10 mouse cellular contexts compared by ENCODE assay signal in the genomic region with DNA sequence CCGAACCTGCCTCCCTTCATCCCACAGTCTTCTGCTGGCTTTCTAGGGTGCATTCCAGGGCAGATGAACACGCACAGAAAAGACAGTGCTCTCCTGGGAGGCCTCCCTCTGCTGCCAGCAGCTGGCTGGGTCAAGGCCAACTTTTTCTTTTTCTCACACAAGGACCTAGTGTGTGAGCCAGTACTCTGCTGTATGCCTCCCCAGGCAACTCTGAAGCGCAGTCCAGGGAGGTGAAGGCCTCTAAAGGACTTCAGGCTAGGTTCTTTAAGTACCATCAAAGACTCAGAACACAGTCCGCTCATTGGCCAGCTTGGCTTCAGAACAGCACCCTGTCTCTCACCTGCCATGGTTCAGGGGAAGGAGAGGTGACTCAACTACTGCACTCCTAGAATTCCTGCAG. TPM values are rescaled to one million over a fixed set of nuclear protein-coding genes. Genes with fewer than 3 reads are reported as not detected.
DNase-seq lines count a peak whose midpoint lies in the region; TF ChIP-seq lines count a peak whose summit lies in the region.
"Had no signal": no experiment of that assay in that cellular context is flagged by ENCODE, and none has a peak within 500 bp of the region (broad histone marks: within the 10 kb centered on the region; RNA-seq: fewer than 3 reads in every experiment).

No protein-coding gene starts in this region.

- DNase-seq in left cerebral cortex, adult 18-20 months (ENCODE audit: low spot score in 2 of 2), result peak; percentile 21 to 22
- no peak for DNase-seq in left cerebral cortex, adult 8-10 months (ENCODE audit: low spot score in 2 of 2)
- peak; percentile 73 for DNase-seq in adrenal gland, adult 8-10 months
- DNase-seq in gastrocnemius, adult 2 months, result peak; percentile 79
- peak; percentile 45 to 70 for DNase-seq in layer of hippocampus, postnatal 10 days (ENCODE audit: low spot score in 2 of 2)
- DNase-seq in cerebellum, adult 8-10 months, result no peak
- DNase-seq in thymus, adult 18-20 months, result no peak
- DNase-seq in embryo, embryonic 11 days, result no peak

- H3K4me3 ChIP-seq in gastrocnemius, adult 2 months, result no peak overlapping the region

- H3K27ac ChIP-seq in gastrocnemius, adult 2 months, result peak overlapping the region; percentile 71
- H3K27ac ChIP-seq: liver, embryonic 14.5 days had no signal

- TF ChIP-seq CTCF in gastrocnemius, adult 2 months (IDR thresholded peaks at IDR 0.05), result no peak

- intact Hi-C loops in gastrocnemius, adult 2 months (cut with DNase I), result no loop called here

RNA-seq across cellular contexts. Expression of a gene that starts 15.1 kb away (rescaled TPM):
- total RNA-seq in left cerebral cortex, adult 18-20 months (2021), result 100 to 1,000 TPM; 142 to 144 TPM
- 100 to 1,000 TPM; 148 to 150 (median 149) TPM for total RNA-seq in left cerebral cortex, adult 8-10 months (2022)
- 100 to 1,000 TPM; 137 to 164 (median 150) TPM for total RNA-seq in adrenal gland, adult 8-10 months (2022)
- 100 to 1,000 TPM in 1 of 2 experiments, 10 to 100 TPM in 1; 93.4 to 102 TPM for total RNA-seq in gastrocnemius, adult 2 months (2021)
- total RNA-seq in layer of hippocampus, postnatal 10 days (2021), result 100 to 1,000 TPM; 143 to 149 TPM

RNA-seq across cellular contexts. Expression of a gene that starts 22.0 kb away (rescaled TPM):
- total RNA-seq in left cerebral cortex, adult 18-20 months (2021), result 10 to 100 TPM; 18.2 to 19.9 TPM
- 10 to 100 TPM; 21.9 to 23.9 (median 23.3) TPM for total RNA-seq in left cerebral cortex, adult 8-10 months (2022)
- total RNA-seq in adrenal gland, adult 8-10 months (2022), result 10 to 100 TPM; 41.1 to 65.1 (median 54.5) TPM
- 1 to 10 TPM; 4.2 to 4.4 TPM for total RNA-seq in gastrocnemius, adult 2 months (2021)
- 10 to 100 TPM; 19.1 to 20.9 TPM for total RNA-seq in layer of hippocampus, postnatal 10 days (2021)

RNA-seq across cellular contexts. Expression of a gene that starts 28.4 kb away (rescaled TPM):
- total RNA-seq in left cerebral cortex, adult 18-20 months (2021), result not detected
- not detected for total RNA-seq in left cerebral cortex, adult 8-10 months (2022)
- not detected for total RNA-seq in adrenal gland, adult 8-10 months (2022)
- total RNA-seq in gastrocnemius, adult 2 months (2021), result not detected
- not detected for total RNA-seq in layer of hippocampus, postnatal 10 days (2021)
- total RNA-seq: MEL had no signal

RNA-seq across cellular contexts. Expression of a gene that starts 43.7 kb away (rescaled TPM):
- 1 to 10 TPM; 1.6 to 2.0 TPM for total RNA-seq in left cerebral cortex, adult 18-20 months (2021)
- total RNA-seq in left cerebral cortex, adult 8-10 months (2022), result 1 to 10 TPM in 3 of 4 experiments, under 1 TPM in 1; 0.76 to 2.5 (median 1.9) TPM
- total RNA-seq in adrenal gland, adult 8-10 months (2022), result 10 to 100 TPM; 26.6 to 47.2 (median 39.0) TPM
- 10 to 100 TPM in 1 of 2 experiments, 1 to 10 TPM in 1; 9.9 to 21.3 TPM for total RNA-seq in gastrocnemius, adult 2 months (2021)
- total RNA-seq in layer of hippocampus, postnatal 10 days (2021), result 1 to 10 TPM; 2.1 to 3.2 TPM

Comparison
In these comparisons a context has a peak if more than half of its experiments do, and no peak if none do; other contexts are left out.
1. DNase-seq: peak in left cerebral cortex, adult 18-20 months (2 of 2), adrenal gland, adult 8-10 months (single experiment), gastrocnemius, adult 2 months (single experiment) and layer of hippocampus, postnatal 10 days (2 of 2); none in left cerebral cortex, adult 8-10 months (0 of 2), cerebellum, adult 8-10 months (single experiment), thymus, adult 18-20 months (0 of 2) and embryo, embryonic 11 days (single experiment).